Mouse (Mus musculus) limb, embryonic 15.5 days (tissue): ENCODE data around the gene Ube2dnl2. TPM values are rescaled to one million over a fixed set of nuclear protein-coding genes. Genes with fewer than 3 reads are reported as not detected.

Experiments used
- ATAC-seq: fragments of 200-750 bp; cut with Nextera tagmentation; 2 replicates; pipeline ENCODE4 v1.8.0; 2017; ENCODE audit warnings: low read depth, moderate TSS enrichment; ENCODE audit not compliant: insufficient number of reproducible peaks, low FRiP score, low TSS enrichment
- H3K27ac ChIP-seq: fragments of 300-500 bp; sonication (generic); 2 replicates; pipeline ENCODE4 v1.5.1; 2015; ENCODE audit warnings: moderate library complexity, mild to moderate bottlenecking, inconsistent platforms
- H3K27me3 ChIP-seq: fragments of 300-500 bp; sonication (generic); 2 replicates; pipeline ENCODE4 v1.6.1; 2015; ENCODE audit warnings: inconsistent platforms
- H3K36me3 ChIP-seq: fragments of 300-500 bp; sonication (generic); 2 replicates; pipeline ENCODE4 v1.6.1; 2015; ENCODE audit warnings: inconsistent platforms
- H3K4me1 ChIP-seq: fragments of 300-500 bp; sonication (generic); 2 replicates; pipeline ENCODE4 v1.6.1; 2015; ENCODE audit warnings: inconsistent platforms
- H3K4me2 ChIP-seq: fragments of 300-500 bp; sonication (generic); 2 replicates; pipeline ENCODE4 v1.6.1; 2015; ENCODE audit warnings: mild to moderate bottlenecking, inconsistent platforms
- H3K4me3 ChIP-seq: fragments of 300-500 bp; sonication (generic); 2 replicates; pipeline ENCODE4 v1.5.1; 2015; ENCODE audit warnings: mild to moderate bottlenecking, inconsistent platforms
- H3K9ac ChIP-seq: fragments of 300-500 bp; sonication (generic); 2 replicates; pipeline ENCODE4 v1.6.1; 2015; ENCODE audit warnings: inconsistent platforms
- H3K9me3 ChIP-seq: fragments of 300-500 bp; sonication (generic); 2 replicates; pipeline ENCODE4 v1.6.1; 2016; ENCODE audit warnings: inconsistent platforms
- WGBS: fragments of 180-500 bp; shearing (Covaris S2); methylation state at CpG from one replicate; pipeline ENCODE4 v1.1.7; 2015; 5-methylcytosine and 5-hydroxymethylcytosine counted together
- polyA plus RNA-seq: library from polyadenylated mRNA; unstranded; fragments of >200 nt; fragmentation: Nextera tagmentation; extraction: Ambion mirVana; gene quantifications from 2 replicates; pipeline ENCODE4 v1.2.1, GENCODE M21; 2015

Ube2dnl2 gene
- polyA plus RNA-seq, result not detected in 2 replicates

GRCm38 (mm10) chrX:114907282-114907681 lies at the start of gene Ube2dnl2:
Gene Ube2dnl2, plus strand, starts transcription at chrX:114907582.
- H3K4me2 ChIP-seq, result no peak within 1 kb of the TSS
- no peaks in the 10 kb centered on the region for H3K4me1 ChIP-seq
- no peaks in the 10 kb centered on the region for H3K9me3 ChIP-seq
- H3K27me3 ChIP-seq, result no peaks in the 10 kb centered on the region
- 80% methylated on average over 1 of the region's 1 CpGs for WGBS
- no peak for ATAC-seq
- no peaks in the 10 kb centered on the region for H3K36me3 ChIP-seq
- H3K9ac ChIP-seq, result no peak within 1 kb of the TSS
- H3K4me3 ChIP-seq, result no peak within 1 kb of the TSS
- H3K27ac ChIP-seq, result no peak within 1 kb of the TSS

GRCm38 (mm10) chrX:114895489-114895888 lies 11.9 kb upstream of the Ube2dnl2 start:
- no peaks in the 10 kb centered on the region for H3K4me1 ChIP-seq
- no peaks in the 10 kb centered on the region for H3K9me3 ChIP-seq
- H3K36me3 ChIP-seq, result no peaks in the 10 kb centered on the region
- no peak for ATAC-seq
- no peaks in the 10 kb centered on the region for H3K27me3 ChIP-seq
- no peak overlapping the region for H3K9ac ChIP-seq
- no peak overlapping the region for H3K4me3 ChIP-seq
- no peak overlapping the region for H3K27ac ChIP-seq
- no peak overlapping the region for H3K4me2 ChIP-seq

GRCm38 (mm10) chrX:114897506-114897905 lies 9.9 kb upstream of the Ube2dnl2 start:
- WGBS, result 83% methylated on average over 3 of the region's 3 CpGs
- no peak for ATAC-seq
- H3K27me3 ChIP-seq, result no peaks in the 10 kb centered on the region
- no peaks in the 10 kb centered on the region for H3K9me3 ChIP-seq
- H3K4me2 ChIP-seq, result no peak overlapping the region
- H3K4me3 ChIP-seq, result no peak overlapping the region
- H3K4me1 ChIP-seq, result no peaks in the 10 kb centered on the region
- no peaks in the 10 kb centered on the region for H3K36me3 ChIP-seq
- no peak overlapping the region for H3K9ac ChIP-seq
- H3K27ac ChIP-seq, result no peak overlapping the region

GRCm38 (mm10) chrX:114903391-114903790 lies 4.0 kb upstream of the Ube2dnl2 start:
- Histone ChIP-seq H3K27me3 (no peaks in the 10 kb centered on the region), H3K4me1 (no peaks in the 10 kb centered on the region), H3K9ac (no peak overlapping the region), H3K9me3 (no peaks in the 10 kb centered on the region), H3K4me3 (no peak overlapping the region), H3K27ac (no peak overlapping the region), H3K36me3 (no peaks in the 10 kb centered on the region), H3K4me2 (no peak overlapping the region)
- ATAC-seq, result no peak

GRCm38 (mm10) chrX:114904712-114905111 lies 2.7 kb upstream of the Ube2dnl2 start, which contains the start of gene Ube2dnl1:
Gene Ube2dnl1, plus strand, starts transcription at chrX:114905012.
- ATAC-seq, result no peak
- no peak within 1 kb of the TSS for H3K27ac ChIP-seq
- no peaks in the 10 kb centered on the region for H3K36me3 ChIP-seq
- H3K9me3 ChIP-seq, result no peaks in the 10 kb centered on the region
- 88% methylated on average over 5 of the region's 5 CpGs for WGBS
- H3K4me2 ChIP-seq, result no peak within 1 kb of the TSS
- no peak within 1 kb of the TSS for H3K9ac ChIP-seq
- no peaks in the 10 kb centered on the region for H3K27me3 ChIP-seq
- no peak within 1 kb of the TSS for H3K4me3 ChIP-seq
- H3K4me1 ChIP-seq, result no peaks in the 10 kb centered on the region

GRCm38 (mm10) chrX:114955066-114955465 lies 47.7 kb downstream of the Ube2dnl2 start:
- ATAC-seq, result no peak
- Histone ChIP-seq H3K9ac (no peak overlapping the region), H3K27ac (no peak overlapping the region), H3K4me2 (no peak overlapping the region), H3K4me3 (no peak overlapping the region), H3K4me1 (no peaks in the 10 kb centered on the region), H3K36me3 (no peaks in the 10 kb centered on the region), H3K27me3 (no peaks in the 10 kb centered on the region), H3K9me3 (no peaks in the 10 kb centered on the region)
- 32% methylated on average over 1 of the region's 1 CpGs for WGBS

Other genes starting within 250 kb of the Ube2dnl2 start
- not detected in 2 replicates for gene Ube2dnl1, start 2.6 kb upstream of the Ube2dnl2 start, polyA plus RNA-seq